Mouse (Mus musculus): ENCODE measurements around the gene Rps6kc1.

Gene Rps6kc1

GRCm38 (mm10) chr1:190832965-190833630, 78.5 kb downstream of the Rps6kc1 start:
- DNase-seq, result no peak

- peak; percentile 71 for DNase-seq
Observed at GRCm38 (mm10) chr1:190831839-190832497, 79.6 kb downstream of the Rps6kc1 start.

- DNase-seq, result no peak
Observed at GRCm38 (mm10) chr1:190826486-190827034, 85.0 kb downstream of the Rps6kc1 start.

- no peak for DNase-seq
Observed at GRCm38 (mm10) chr1:190823745-190824144, 87.8 kb downstream of the Rps6kc1 start.

GRCm38 (mm10) chr1:190816141-190816540, 95.4 kb downstream of the Rps6kc1 start:
- no peak for DNase-seq

GRCm38 (mm10) chr1:190810408-190810807, 101.2 kb downstream of the Rps6kc1 start:
- DNase-seq, result no peak

GRCm38 (mm10) chr1:190808766-190809221, 102.8 kb downstream of the Rps6kc1 start:
- no peak for DNase-seq

GRCm38 (mm10) chr1:190806817-190807216, 104.8 kb downstream of the Rps6kc1 start:
- DNase-seq, result no peak

- no peak for DNase-seq
Observed at GRCm38 (mm10) chr1:190798668-190799067, 112.9 kb downstream of the Rps6kc1 start.

- no peak for DNase-seq
Observed at GRCm38 (mm10) chr1:190797483-190798058, 114.0 kb downstream of the Rps6kc1 start.

GRCm38 (mm10) chr1:190796745-190797482, 114.7 kb downstream of the Rps6kc1 start:
- peak; percentile 48 for DNase-seq

- DNase-seq, result no peak
Observed at GRCm38 (mm10) chr1:190791638-190792037, 119.9 kb downstream of the Rps6kc1 start.

- DNase-seq, result no peak
Observed at GRCm38 (mm10) chr1:190790720-190791119, 120.8 kb downstream of the Rps6kc1 start.

- DNase-seq, result no peak
Observed at GRCm38 (mm10) chr1:190777660-190778059, 133.9 kb downstream of the Rps6kc1 start.

- no peak for DNase-seq
Observed at GRCm38 (mm10) chr1:190776260-190776659, 135.3 kb downstream of the Rps6kc1 start.

- DNase-seq, result no peak
Observed at GRCm38 (mm10) chr1:190772088-190772885, 139.3 kb downstream of the Rps6kc1 start.

GRCm38 (mm10) chr1:190769748-190770147, 141.8 kb downstream of the Rps6kc1 start:
- DNase-seq, result no peak

GRCm38 (mm10) chr1:190768307-190768706, 143.3 kb downstream of the Rps6kc1 start:
- DNase-seq, result no peak

- DNase-seq, result no peak
Observed at GRCm38 (mm10) chr1:190767621-190768020, 143.9 kb downstream of the Rps6kc1 start.

GRCm38 (mm10) chr1:190766800-190767199, 144.8 kb downstream of the Rps6kc1 start:
- DNase-seq, result peak; percentile 9

- no peak for DNase-seq
Observed at GRCm38 (mm10) chr1:190763756-190764155, 147.8 kb downstream of the Rps6kc1 start.

GRCm38 (mm10) chr1:190761786-190762185, 149.8 kb downstream of the Rps6kc1 start:
- no peak for DNase-seq
